Mouse (Mus musculus) midbrain, embryonic 12.5 days (tissue): ENCODE data around the gene Hist1h4k. TPM values are rescaled to one million over a fixed set of nuclear protein-coding genes. Genes with fewer than 3 reads are reported as not detected.
"Not testable (repeated sequence)": the region's sequence is repeated elsewhere in the genome, so short reads cannot be mapped to it uniquely, and the experiment has no call there.

Experiments used
- ATAC-seq: fragments of 200-750 bp; cut with Nextera tagmentation; 2 replicates; pipeline ENCODE4 v1.8.0; 2017; ENCODE audit warnings: low read depth, moderate TSS enrichment, moderate library complexity; ENCODE audit not compliant: low FRiP score
- H3K27ac ChIP-seq: fragments of 300-500 bp; sonication (generic); replicated peaks from 2 replicates; pipeline ENCODE4 v1.5.1; 2016; ENCODE audit warnings: mild to moderate bottlenecking
- H3K27me3 ChIP-seq: fragments of 300-500 bp; sonication (generic); 2 replicates; pipeline ENCODE4 v1.6.1; 2016; ENCODE audit warnings: mild to moderate bottlenecking
- H3K36me3 ChIP-seq: fragments of 300-500 bp; sonication (generic); 2 replicates; pipeline ENCODE4 v1.6.1; 2016
- H3K4me1 ChIP-seq: fragments of 300-500 bp; sonication (generic); 2 replicates; pipeline ENCODE4 v1.6.1; 2016
- H3K4me2 ChIP-seq: fragments of 300-500 bp; sonication (generic); replicated peaks from 2 replicates; pipeline ENCODE4 v1.6.1; 2016; ENCODE audit warnings: mild to moderate bottlenecking, moderate library complexity
- H3K4me3 ChIP-seq: fragments of 300-500 bp; sonication (generic); 2 replicates; pipeline ENCODE4 v1.5.1; 2016; ENCODE audit warnings: mild to moderate bottlenecking
- H3K9ac ChIP-seq: fragments of 300-500 bp; sonication (generic); replicated peaks from 2 replicates; pipeline ENCODE4 v1.6.1; 2016; ENCODE audit warnings: mild to moderate bottlenecking, moderate library complexity
- H3K9me3 ChIP-seq: fragments of 300-500 bp; sonication (generic); 2 replicates; pipeline ENCODE4 v1.6.1; 2016; ENCODE audit warnings: mild to moderate bottlenecking
- WGBS: fragments of 180-500 bp; shearing (Covaris S2); methylation state at CpG from one replicate; pipeline ENCODE4 v1.1.7; 2016; 5-methylcytosine and 5-hydroxymethylcytosine counted together
- polyA plus RNA-seq: library from polyadenylated mRNA; unstranded; fragments of >200 nt; fragmentation: Nextera tagmentation; extraction: Ambion mirVana; gene quantifications from 2 replicates; pipeline ENCODE4 v1.2.1, GENCODE M21; 2016

The Hist1h4k gene
- polyA plus RNA-seq, 1 experiment from 2014 or later = 3.5 TPM

- Histone ChIP-seq H3K4me3 (no peak overlapping the region), H3K4me2 (peak overlapping the region; percentile 57), H3K4me1 (peaks cover 25% of the 10 kb centered on the region), H3K9me3 (no peaks in the 10 kb centered on the region), H3K9ac (no peak overlapping the region; the same call in 1 of the 2 replicates), H3K36me3 (no peaks in the 10 kb centered on the region), H3K27me3 (no peaks in the 10 kb centered on the region), H3K27ac (peak overlapping the region; percentile 91)
- WGBS = 27% methylated on average over 5 of the region's 5 CpGs
- ATAC-seq = no peak
These were observed 27.1 kb downstream of the Hist1h4k start for GRCm38 (mm10) chr13:21722993-21723836.

- WGBS = 3% methylated on average over 11 of the region's 11 CpGs
- ATAC-seq = peak; percentile 44
These were observed 27.9 kb downstream of the Hist1h4k start for GRCm38 (mm10) chr13:21722373-21722925.

GRCm38 (mm10) chr13:21721757-21722372 lies 28.4 kb downstream of the Hist1h4k start, which contains the start of gene Hist1h2bm:
Gene Hist1h2bm, plus strand, starts transcription at chr13:21722044.
- ATAC-seq = peak; percentile 96
- not testable (repeated sequence) for H3K27me3 ChIP-seq, H3K9me3 ChIP-seq, H3K36me3 ChIP-seq
- under 1% methylated on average over 37 of the region's 37 CpGs for WGBS
- H3K9ac ChIP-seq = peak within 1 kb of the TSS; percentile 65
- H3K4me3 ChIP-seq = peak within 1 kb of the TSS; percentile 42
- H3K4me1 ChIP-seq = peaks cover 22% of the 10 kb centered on the region
- H3K27ac ChIP-seq = peak within 1 kb of the TSS; percentile 91
- H3K4me2 ChIP-seq = peak within 1 kb of the TSS; percentile 57

More at GRCm38 (mm10) chr13:21722373-21722925, 27.9 kb downstream of the Hist1h4k start:
- Histone ChIP-seq H3K4me2 (peak overlapping the region; percentile 57), H3K27ac (peak overlapping the region; percentile 91), H3K4me1 (peaks cover 20% of the 10 kb centered on the region), H3K36me3 (no peaks in the 10 kb centered on the region), H3K9ac (peak overlapping the region; percentile 62), H3K4me3 (peak overlapping the region; percentile 42), H3K9me3 (no peaks in the 10 kb centered on the region), H3K27me3 (no peaks in the 10 kb centered on the region)

- ATAC-seq = peak; percentile 8; the same call in 1 of the 2 replicates
- Histone ChIP-seq H3K9ac (peak overlapping the region; percentile 65), H3K4me2 (peak overlapping the region; percentile 57), H3K4me1 (peaks cover 23% of the 10 kb centered on the region), H3K27ac (peak overlapping the region; percentile 91), H3K4me3 (peak overlapping the region; percentile 42)
- not testable (repeated sequence) for H3K27me3 ChIP-seq, H3K36me3 ChIP-seq, H3K9me3 ChIP-seq
- WGBS = 2% methylated on average over 21 of the region's 44 CpGs
These were observed 29.1 kb downstream of the Hist1h4k start for GRCm38 (mm10) chr13:21721107-21721756.

GRCm38 (mm10) chr13:21718381-21719080 lies 31.8 kb downstream of the Hist1h4k start:
- peaks cover 31% of the 10 kb centered on the region for H3K4me1 ChIP-seq
- 59% methylated on average over 4 of the region's 4 CpGs for WGBS
- no peak for ATAC-seq

GRCm38 (mm10) chr13:21717397-21718357 lies 32.6 kb downstream of the Hist1h4k start, which contains the start of gene Hist1h3h:
Gene Hist1h3h, plus strand, starts transcription at chr13:21717659.
- Histone ChIP-seq H3K27ac (peak within 1 kb of the TSS; percentile 94), H3K9ac (peak within 1 kb of the TSS; percentile 73), H3K4me3 (peak within 1 kb of the TSS; percentile 48), H3K4me1 (peaks cover 28% of the 10 kb centered on the region), H3K4me2 (peak within 1 kb of the TSS; percentile 85)
- not testable (repeated sequence) for H3K9me3 ChIP-seq, H3K27me3 ChIP-seq, H3K36me3 ChIP-seq
- under 1% methylated on average over 24 of the region's 56 CpGs for WGBS
- peak; percentile 50 for ATAC-seq

More at GRCm38 (mm10) chr13:21718381-21719080, 31.8 kb downstream of the Hist1h4k start:
- H3K36me3 ChIP-seq = no peaks in the 10 kb centered on the region
- H3K27ac ChIP-seq = peak overlapping the region; percentile 83
- peak overlapping the region; percentile 46 for H3K4me3 ChIP-seq
- no peaks in the 10 kb centered on the region for H3K9me3 ChIP-seq
- no peaks in the 10 kb centered on the region for H3K27me3 ChIP-seq
- H3K9ac ChIP-seq = peak overlapping the region; percentile 64
- H3K4me2 ChIP-seq = peak overlapping the region; percentile 64

- Histone ChIP-seq H3K27ac (peak overlapping the region; percentile 94), H3K4me3 (peak overlapping the region; percentile 48), H3K4me1 (peaks cover 25% of the 10 kb centered on the region), H3K4me2 (peak overlapping the region; percentile 85), H3K9ac (peak overlapping the region; percentile 73)
- WGBS = under 1% methylated on average over 15 of the region's 38 CpGs
- H3K9me3 ChIP-seq, H3K27me3 ChIP-seq, H3K36me3 ChIP-seq: not testable (repeated sequence)
- 0 out of 2 replicates have a peak, but pooled peaks have one; percentile 1 for ATAC-seq
These were observed 33.5 kb downstream of the Hist1h4k start for GRCm38 (mm10) chr13:21716540-21717391.

GRCm38 (mm10) chr13:21715864-21716539 lies 34.3 kb downstream of the Hist1h4k start, which contains the start of the genes Hist1h2bl and Hist1h2ai:
Gene Hist1h2bl, minus strand, starts transcription at chr13:21716143.
Gene Hist1h2ai, plus strand, starts transcription at chr13:21716422.
- peaks cover 27% of the 10 kb centered on the region for H3K4me1 ChIP-seq
- peak within 1 kb of the TSS; percentile 48 for H3K4me3 ChIP-seq
- H3K9me3 ChIP-seq, H3K36me3 ChIP-seq, H3K27me3 ChIP-seq: not testable (repeated sequence)
- peak within 1 kb of the TSS; percentile 73 for H3K9ac ChIP-seq
- under 1% methylated on average over 38 of the region's 50 CpGs for WGBS
- H3K4me2 ChIP-seq = peak within 1 kb of the TSS; percentile 85
- peak; percentile 92 for ATAC-seq
- H3K27ac ChIP-seq = peak within 1 kb of the TSS; percentile 94

GRCm38 (mm10) chr13:21715131-21715863 lies 35.0 kb downstream of the Hist1h4k start:
- Histone ChIP-seq H3K36me3 (no peaks in the 10 kb centered on the region), H3K4me2 (peak overlapping the region; percentile 85), H3K4me1 (peaks cover 23% of the 10 kb centered on the region), H3K27ac (peak overlapping the region; percentile 94), H3K9me3 (no peaks in the 10 kb centered on the region), H3K4me3 (peak overlapping the region; percentile 42), H3K27me3 (no peaks in the 10 kb centered on the region), H3K9ac (peak overlapping the region; percentile 68)
- no peak for ATAC-seq
- WGBS = 2% methylated on average over 22 of the region's 22 CpGs
